Mouse (Mus musculus) T-helper 2 cell (primary cell): ENCODE results near the gene Clec4d.

Experiments
- in situ Hi-C: fragments of 300-600 bp; cut with MboI, MseI; formaldehyde crosslinking; loops from one replicate; pipeline ENCODE4 v1.15.1; 2025; ENCODE audit warnings: high pct_unique_total_duplicates

The Clec4d gene

GRCm38 (mm10) chr6:123308033-123308432, 46.1 kb downstream of the Clec4d start, which contains the start of gene Vmn2r19:
Gene Vmn2r19, plus strand, starts transcription at chr6:123308333.
- in situ Hi-C loops: no loop called here
